Mouse (Mus musculus) urinary bladder, postnatal 4 days (tissue): ENCODE results near the gene Rsph14.
A peak's percentile ranks its signal among the peaks of the same experiment; 100 is the strongest.

ENCODE experiments used
- DNase-seq, 2 experiments: peaks; one replicate each; pipeline ENCODE4 v3.0.0; 2021 to 2022; ENCODE audit warnings: low spot score in 2 of 2

Rsph14 gene

GRCm38 (mm10) chr10:74994863-74995262 is 37.5 kb downstream of the Rsph14 start:
- no peak for DNase-seq

- no peak for DNase-seq
These were observed 41.6 kb downstream of the Rsph14 start for GRCm38 (mm10) chr10:74990584-74991322.

DNA sequence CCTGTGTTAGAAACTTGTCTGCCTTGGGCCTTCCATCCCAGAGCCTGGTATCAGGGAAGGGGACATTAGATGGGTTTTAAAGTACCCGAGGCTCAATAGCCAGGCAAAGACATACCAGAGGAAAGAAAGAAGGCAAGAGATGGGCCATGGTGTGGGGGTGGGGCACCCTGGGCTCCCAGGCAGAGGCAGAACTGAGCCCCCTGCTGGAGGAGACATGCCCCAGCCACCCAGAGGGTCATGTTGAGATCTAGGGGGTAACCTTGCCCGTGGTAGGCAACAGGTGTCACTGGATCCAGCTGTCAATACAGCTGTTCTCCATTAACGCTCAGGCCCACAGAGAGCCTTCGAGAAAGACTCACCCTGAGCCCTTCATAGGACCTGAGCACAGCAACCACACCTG is 42.6 kb downstream of the Rsph14 start:
- DNase-seq = no peak

DNA sequence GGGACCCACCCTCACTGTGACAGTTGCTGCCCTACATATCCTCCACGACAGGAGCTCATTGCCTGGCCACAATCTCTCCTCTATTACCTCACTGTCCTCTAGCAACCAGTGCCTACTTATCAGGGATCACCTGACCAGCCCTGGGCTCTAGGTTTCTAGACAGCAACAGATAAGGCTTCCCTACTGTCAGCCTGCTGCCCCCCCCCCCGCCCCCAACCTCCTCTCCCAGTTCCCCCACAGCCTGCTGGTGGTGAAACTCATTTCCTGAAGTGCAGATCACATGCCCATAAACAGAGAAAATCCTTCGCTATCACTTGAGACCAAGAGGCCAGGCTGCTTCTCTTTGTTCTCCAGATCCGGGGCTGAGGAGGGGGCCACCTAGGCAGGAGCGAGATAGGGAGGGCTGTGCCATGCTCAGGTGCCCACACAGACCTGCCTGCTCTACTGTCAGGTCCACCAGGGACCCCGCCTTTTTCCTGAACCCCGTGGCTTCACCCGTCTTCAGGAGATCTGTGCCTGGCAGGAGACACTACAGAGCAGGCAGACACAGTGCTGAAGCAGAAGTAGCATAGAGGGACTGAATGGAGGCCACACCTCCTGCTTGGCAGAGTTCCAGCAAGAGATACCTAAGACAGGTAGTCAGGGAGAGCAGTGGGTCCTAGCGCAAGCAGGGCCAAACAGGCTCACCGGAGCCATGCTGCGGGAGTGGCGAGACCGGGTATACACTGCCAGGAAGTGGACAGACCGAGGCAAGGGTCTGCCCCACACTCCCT is 44.5 kb downstream of the Rsph14 start:
- DNase-seq = no peak

DNA sequence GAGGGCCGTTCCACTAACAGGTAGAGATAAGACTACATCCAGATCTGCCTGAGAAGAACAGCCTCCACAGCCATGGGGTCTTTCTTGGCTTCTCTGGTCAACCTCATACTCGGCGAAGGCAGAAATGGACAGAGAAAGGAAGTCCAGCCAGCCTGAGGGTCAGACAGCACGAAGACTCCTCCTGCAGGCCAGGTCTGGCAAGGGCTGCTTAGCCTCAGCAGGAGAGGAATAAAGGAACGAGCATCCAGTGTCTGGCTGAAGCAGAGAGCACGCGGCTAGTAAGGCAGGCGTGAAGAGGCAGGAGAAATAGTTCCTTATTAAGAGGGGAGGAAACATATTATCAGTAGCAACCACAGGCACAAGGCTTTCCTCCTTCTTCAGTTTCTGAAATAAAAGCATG is 49.2 kb downstream of the Rsph14 start:
- no peak for DNase-seq

- no peak for DNase-seq
These were observed 51.2 kb downstream of the Rsph14 start for GRCm38 (mm10) chr10:74981159-74981558.

GRCm38 (mm10) chr10:74978056-74978455 is 54.3 kb downstream of the Rsph14 start:
- no peak for DNase-seq

DNA sequence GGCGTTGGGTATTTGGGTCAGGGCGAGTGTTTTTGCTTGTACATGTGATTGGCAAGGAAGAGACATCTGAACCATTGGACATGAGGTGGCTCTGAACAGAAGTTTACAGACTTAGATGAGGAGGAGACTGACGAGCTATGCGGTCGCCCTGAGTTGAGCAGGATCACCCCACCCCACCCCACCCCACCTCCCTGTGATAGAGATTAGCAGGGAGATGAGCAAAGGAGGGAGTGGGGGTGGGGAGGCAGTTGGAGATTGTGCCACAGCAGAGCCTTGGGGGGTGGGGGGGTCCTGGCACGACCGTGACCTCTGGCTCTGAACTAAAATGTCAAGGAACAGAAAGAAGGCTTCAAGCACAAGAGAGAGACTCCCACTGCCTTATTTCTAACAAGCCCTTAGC is 56.0 kb downstream of the Rsph14 start:
- DNase-seq = no peak

GRCm38 (mm10) chr10:74975626-74976025 is 56.8 kb downstream of the Rsph14 start:
- no peak for DNase-seq

DNA sequence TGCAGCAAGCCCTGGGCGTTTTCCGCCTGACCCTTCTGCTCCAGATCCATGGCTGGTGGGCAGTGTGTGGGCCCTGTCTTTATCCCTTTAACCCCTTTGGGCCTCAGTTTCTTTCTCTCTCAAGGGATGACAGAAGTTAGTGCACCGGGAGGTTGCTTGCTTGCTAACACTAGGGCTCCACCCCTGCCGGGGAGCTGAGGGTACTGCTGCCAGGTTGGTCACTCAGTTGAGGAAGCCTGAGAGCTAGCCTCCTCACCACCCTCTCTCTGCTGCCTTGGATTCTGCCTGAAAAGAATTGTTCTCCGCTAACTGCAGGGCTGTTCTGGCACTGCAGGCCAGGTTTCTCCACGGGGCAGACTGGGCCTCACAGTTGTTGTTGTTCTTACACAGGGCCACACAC is 59.4 kb downstream of the Rsph14 start:
- DNase-seq = no peak

DNA sequence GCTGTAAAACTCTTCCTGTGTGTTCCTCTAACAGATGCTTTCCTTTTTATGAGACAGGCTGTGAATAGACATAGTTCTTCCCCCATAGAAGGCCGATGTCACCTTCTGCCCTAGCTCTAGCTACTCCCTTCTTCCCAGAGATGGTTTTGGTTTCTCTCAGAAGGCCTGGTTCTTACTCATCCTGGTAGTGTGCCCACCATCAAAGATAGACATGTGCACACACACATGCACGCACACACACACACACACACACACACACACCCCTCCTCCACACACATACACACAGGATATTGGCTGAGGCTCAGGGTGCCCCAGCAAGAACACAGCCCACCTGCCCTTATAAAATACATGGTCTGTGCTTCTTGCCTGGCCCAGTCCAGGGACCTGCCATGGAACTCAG is 63.1 kb downstream of the Rsph14 start:
- DNase-seq = no peak

GRCm38 (mm10) chr10:74967651-74968267 is 64.6 kb downstream of the Rsph14 start:
- no peak for DNase-seq

GRCm38 (mm10) chr10:74966850-74967451 is 65.4 kb downstream of the Rsph14 start, which contains the start of gene Gnaz:
TSS of gene Gnaz (plus strand) at chr10:74967177.
- peak; percentile 94 to 95 for DNase-seq

DNA sequence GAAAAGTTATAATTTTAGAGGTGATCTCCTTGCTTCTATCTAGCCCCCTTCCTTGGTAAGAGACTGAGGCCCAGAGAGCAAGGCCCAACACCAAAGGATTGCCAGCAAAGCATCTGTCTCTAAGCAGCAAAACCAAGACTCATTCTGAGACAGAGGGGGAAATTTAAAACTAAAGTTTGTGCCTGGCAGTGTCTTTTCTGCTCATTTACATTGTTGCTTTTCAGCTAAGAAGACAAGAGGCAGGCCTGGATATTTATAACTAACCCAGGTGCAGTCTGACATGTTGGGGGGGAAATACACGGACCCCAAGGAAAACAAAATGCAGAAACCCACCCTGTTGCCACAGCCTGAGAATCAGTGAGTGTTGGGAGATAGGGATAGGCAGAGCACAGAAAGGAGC is 68.0 kb downstream of the Rsph14 start:
- no peak for DNase-seq

DNA sequence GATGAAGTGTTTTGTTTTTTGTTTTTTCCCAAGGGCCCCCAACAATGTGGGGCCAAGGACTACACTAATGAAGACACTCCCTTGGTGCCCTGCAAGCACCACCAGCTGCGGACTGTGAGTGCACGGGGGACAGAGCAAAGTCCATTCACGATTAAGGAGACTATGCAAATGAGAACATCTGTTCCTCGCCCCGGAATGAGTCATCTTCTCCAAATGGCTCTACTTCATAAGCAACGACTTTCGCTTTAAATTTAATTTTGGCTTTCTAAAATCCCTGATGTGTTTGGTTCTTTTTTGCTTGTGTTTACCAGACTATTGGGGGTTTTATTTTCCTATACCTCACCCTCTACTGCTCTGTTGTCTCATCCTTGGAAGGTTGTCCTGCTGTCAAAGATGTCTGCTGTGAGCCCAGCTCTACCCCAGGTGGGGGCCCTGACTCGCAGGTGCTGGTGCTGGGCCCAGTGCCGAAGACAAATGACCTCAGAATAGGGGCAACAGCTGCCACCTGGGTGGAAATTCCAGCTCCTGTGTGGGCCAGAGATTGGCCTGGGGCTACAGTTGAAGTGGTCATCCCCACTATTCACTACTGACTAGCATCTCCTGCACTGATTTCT is 79.4 kb downstream of the Rsph14 start:
- DNase-seq = no peak

DNA sequence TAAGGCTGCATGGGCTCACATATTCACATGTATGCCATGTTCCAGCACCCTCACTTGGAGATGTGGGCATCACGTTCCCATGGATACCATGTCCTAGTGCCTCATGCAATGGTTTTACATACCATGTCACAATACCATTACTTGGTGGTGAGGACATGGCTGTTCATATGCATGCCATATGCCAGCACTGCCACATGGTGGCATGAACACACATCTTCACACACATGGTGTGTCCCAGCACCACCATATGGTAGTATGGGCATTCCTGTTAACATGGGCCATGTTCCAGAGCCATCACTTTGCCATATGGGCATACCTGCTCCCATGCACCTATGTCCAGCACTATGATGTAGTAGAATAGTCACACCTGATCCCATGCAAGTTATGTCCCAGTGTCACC is 91.6 kb downstream of the Rsph14 start:
- DNase-seq = no peak

GRCm38 (mm10) chr10:74939300-74939699 is 93.1 kb downstream of the Rsph14 start:
- no peak for DNase-seq

DNA sequence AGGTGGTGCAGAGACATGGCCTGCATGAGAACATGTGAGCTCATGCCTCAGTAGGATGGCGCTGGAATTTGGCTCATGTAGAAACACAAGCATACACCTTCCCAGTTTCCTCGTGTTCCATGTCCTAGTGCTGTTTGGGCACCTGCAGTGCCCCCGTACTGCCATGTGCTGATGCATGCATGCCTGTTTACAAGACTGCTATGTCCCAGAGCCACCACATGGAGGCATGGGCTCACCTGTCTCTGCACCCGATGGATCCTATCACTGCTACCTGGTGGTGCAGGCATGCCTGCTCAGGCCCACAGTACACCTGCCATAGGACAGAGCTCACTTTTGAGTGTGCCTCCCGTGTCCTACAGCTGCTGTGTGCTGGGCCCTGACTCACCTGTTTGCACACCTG is 94.0 kb downstream of the Rsph14 start:
- no peak for DNase-seq

GRCm38 (mm10) chr10:74937003-74937790 is 95.2 kb downstream of the Rsph14 start:
- DNase-seq = peak in 1 of 2 experiments; percentile 51

DNA sequence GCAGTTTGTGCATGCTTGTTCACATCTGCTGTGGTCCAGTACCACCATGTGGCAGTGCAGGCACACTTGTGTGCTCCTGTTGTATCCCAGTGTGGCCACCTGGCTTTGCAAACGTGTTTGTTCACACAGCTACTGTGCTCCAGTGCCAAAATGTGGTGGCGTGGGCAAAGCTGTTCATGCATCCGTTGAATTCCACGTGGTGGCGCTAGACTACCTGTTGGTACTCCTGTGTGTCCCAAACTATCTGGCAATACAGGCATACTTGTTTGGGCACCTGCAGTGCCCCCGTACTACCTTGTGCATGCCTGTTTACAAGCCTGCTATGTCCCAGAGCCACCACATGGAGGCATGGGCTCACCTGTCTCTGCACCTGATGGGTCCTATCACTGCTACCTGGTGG is 97.4 kb downstream of the Rsph14 start:
- DNase-seq = peak in 1 of 2 experiments; percentile 57

DNA sequence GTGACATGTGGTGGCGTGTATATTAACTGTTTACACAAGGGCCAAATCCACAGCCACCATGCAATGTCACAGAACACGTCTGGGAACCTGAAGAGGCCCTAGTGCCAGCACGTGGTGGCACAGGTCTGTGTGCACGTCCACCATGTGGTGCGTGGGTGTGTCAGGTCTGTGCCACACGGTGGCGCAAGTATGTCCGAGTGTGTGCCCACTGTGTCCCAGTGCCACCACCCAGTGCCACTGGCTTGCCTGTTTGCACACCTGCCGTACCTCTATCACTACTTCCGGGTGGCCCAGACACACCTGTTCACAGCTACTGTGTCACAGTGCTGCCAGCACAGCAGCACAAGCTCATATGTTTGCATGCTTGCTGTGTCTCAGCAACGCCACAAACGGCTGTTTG is 97.9 kb downstream of the Rsph14 start:
- DNase-seq = peak in 1 of 2 experiments; percentile 56
